Mouse (Mus musculus): Measurements from ENCODE around the gene Myh4. TPM values are rescaled to one million over a fixed set of nuclear protein-coding genes. Genes with fewer than 3 reads are reported as not detected.

Gene Myh4
- 0.07 and 0.20 TPM in 2 replicates for polyA plus RNA-seq (2015; fragmentation: Nextera tagmentation; extraction: Ambion mirVana)

- no peaks in the 10 kb centered on the region for H3K27me3 ChIP-seq (ENCODE audit: control insufficient read depth, insufficient read depth, low read depth, low read length)
- no peaks in the 10 kb centered on the region for H3K4me1 ChIP-seq (ENCODE audit: control insufficient read depth, low read depth, low read length)
- no peak within 1 kb of the TSS for H3K9ac ChIP-seq (ENCODE audit: low read depth, low read length)
- no peaks in the 10 kb centered on the region for H3K9me3 ChIP-seq (replicated peaks; ENCODE audit: control insufficient read depth, low read length)
- no peak within 1 kb of the TSS for H3K27ac ChIP-seq (ENCODE audit: low read length)
- WGBS (ENCODE audit: insufficient replicate concordance) = 64% methylated on average over 5 of the region's 5 CpGs
- no peak for ATAC-seq (ENCODE audit: low read depth)
- no peak within 1 kb of the TSS for H3K4me3 ChIP-seq (ENCODE audit: low read depth, low read length)
- H3K36me3 ChIP-seq (ENCODE audit: control insufficient read depth, insufficient read depth) = no peaks in the 10 kb centered on the region
- H3K4me2 ChIP-seq (ENCODE audit: low read depth, low read length) = no peak within 1 kb of the TSS
Measured at GRCm38 (mm10) chr11:67237481-67238079, at the start of gene Myh4. TSS of gene Myh4 (plus strand) at chr11:67238029.

- Histone ChIP-seq H3K9ac (ENCODE audit: low read depth, low read length) (no peak overlapping the region), H3K27me3 (ENCODE audit: control insufficient read depth, insufficient read depth, low read depth, low read length) (no peaks in the 10 kb centered on the region), H3K36me3 (ENCODE audit: control insufficient read depth, insufficient read depth) (no peaks in the 10 kb centered on the region), H3K4me2 (ENCODE audit: low read depth, low read length) (no peak overlapping the region), H3K9me3 (replicated peaks; ENCODE audit: control insufficient read depth, low read length) (no peaks in the 10 kb centered on the region), H3K4me3 (ENCODE audit: low read depth, low read length) (no peak overlapping the region), H3K27ac (ENCODE audit: low read length) (no peak overlapping the region), H3K4me1 (ENCODE audit: control insufficient read depth, low read depth, low read length) (no peaks in the 10 kb centered on the region)
- 56% methylated on average over 10 of the region's 10 CpGs for WGBS (ENCODE audit: insufficient replicate concordance)
- no peak for ATAC-seq (ENCODE audit: low read depth)
Measured at GRCm38 (mm10) chr11:67190316-67190715, 47.5 kb upstream of the Myh4 start.

- no peak for ATAC-seq (ENCODE audit: low read depth)
- no peak overlapping the region for H3K4me2 ChIP-seq (ENCODE audit: low read depth, low read length)
- H3K4me1 ChIP-seq (ENCODE audit: control insufficient read depth, low read depth, low read length) = no peaks in the 10 kb centered on the region
- H3K9me3 ChIP-seq (replicated peaks; ENCODE audit: control insufficient read depth, low read length) = no peaks in the 10 kb centered on the region
- no peaks in the 10 kb centered on the region for H3K27me3 ChIP-seq (ENCODE audit: control insufficient read depth, insufficient read depth, low read depth, low read length)
- no peak overlapping the region for H3K9ac ChIP-seq (ENCODE audit: low read depth, low read length)
- H3K4me3 ChIP-seq (ENCODE audit: low read depth, low read length) = no peak overlapping the region
- H3K27ac ChIP-seq (ENCODE audit: low read length) = no peak overlapping the region
- 60% methylated on average over 2 of the region's 2 CpGs for whole genome bisulfite sequencing (ENCODE audit: insufficient replicate concordance)
- no peaks in the 10 kb centered on the region for H3K36me3 ChIP-seq (ENCODE audit: control insufficient read depth, insufficient read depth)
Measured at GRCm38 (mm10) chr11:67190814-67191213, 47.0 kb upstream of the Myh4 start.

GRCm38 (mm10) chr11:67191496-67191895, 46.3 kb upstream of the Myh4 start:
- Histone ChIP-seq H3K36me3 (ENCODE audit: control insufficient read depth, insufficient read depth) (no peaks in the 10 kb centered on the region), H3K27ac (ENCODE audit: low read length) (no peak overlapping the region), H3K9ac (ENCODE audit: low read depth, low read length) (no peak overlapping the region), H3K9me3 (replicated peaks; ENCODE audit: control insufficient read depth, low read length) (no peaks in the 10 kb centered on the region), H3K4me2 (ENCODE audit: low read depth, low read length) (no peak overlapping the region), H3K4me1 (ENCODE audit: control insufficient read depth, low read depth, low read length) (no peaks in the 10 kb centered on the region), H3K27me3 (ENCODE audit: control insufficient read depth, insufficient read depth, low read depth, low read length) (no peaks in the 10 kb centered on the region), H3K4me3 (ENCODE audit: low read depth, low read length) (no peak overlapping the region)
- ATAC-seq (ENCODE audit: low read depth) = no peak
- WGBS (ENCODE audit: insufficient replicate concordance) = 79% methylated on average over 14 of the region's 14 CpGs

- Histone ChIP-seq H3K4me3 (ENCODE audit: low read depth, low read length) (no peak overlapping the region), H3K36me3 (ENCODE audit: control insufficient read depth, insufficient read depth) (no peaks in the 10 kb centered on the region), H3K4me2 (ENCODE audit: low read depth, low read length) (no peak overlapping the region), H3K27me3 (ENCODE audit: control insufficient read depth, insufficient read depth, low read depth, low read length) (no peaks in the 10 kb centered on the region), H3K4me1 (ENCODE audit: control insufficient read depth, low read depth, low read length) (no peaks in the 10 kb centered on the region), H3K9ac (ENCODE audit: low read depth, low read length) (no peak overlapping the region), H3K27ac (ENCODE audit: low read length) (no peak overlapping the region), H3K9me3 (replicated peaks; ENCODE audit: control insufficient read depth, low read length) (no peaks in the 10 kb centered on the region)
- WGBS (ENCODE audit: insufficient replicate concordance) = 36% methylated on average over 1 of the region's 1 CpGs
- no peak for ATAC-seq (ENCODE audit: low read depth)
Measured at GRCm38 (mm10) chr11:67199321-67199720, 38.5 kb upstream of the Myh4 start.

GRCm38 (mm10) chr11:67199752-67200151, 38.1 kb upstream of the Myh4 start, which contains the start of gene Myh1:
TSS of gene Myh1 (plus strand) at chr11:67200052.
- H3K27me3 ChIP-seq (ENCODE audit: control insufficient read depth, insufficient read depth, low read depth, low read length) = no peaks in the 10 kb centered on the region
- WGBS (ENCODE audit: insufficient replicate concordance) = 61% methylated on average over 4 of the region's 4 CpGs
- no peak for ATAC-seq (ENCODE audit: low read depth)

GRCm38 (mm10) chr11:67204766-67205165, 33.1 kb upstream of the Myh4 start:
- Histone ChIP-seq H3K4me2 (ENCODE audit: low read depth, low read length) (no peak overlapping the region), H3K27ac (ENCODE audit: low read length) (no peak overlapping the region), H3K9ac (ENCODE audit: low read depth, low read length) (no peak overlapping the region), H3K9me3 (replicated peaks; ENCODE audit: control insufficient read depth, low read length) (no peaks in the 10 kb centered on the region), H3K36me3 (ENCODE audit: control insufficient read depth, insufficient read depth) (no peaks in the 10 kb centered on the region), H3K4me3 (ENCODE audit: low read depth, low read length) (no peak overlapping the region), H3K4me1 (ENCODE audit: control insufficient read depth, low read depth, low read length) (no peaks in the 10 kb centered on the region), H3K27me3 (ENCODE audit: control insufficient read depth, insufficient read depth, low read depth, low read length) (no peaks in the 10 kb centered on the region)
- ATAC-seq (ENCODE audit: low read depth) = no peak
- 50% methylated on average over 3 of the region's 3 CpGs for WGBS (ENCODE audit: insufficient replicate concordance)

More at GRCm38 (mm10) chr11:67199752-67200151, 38.1 kb upstream of the Myh4 start, which contains the start of gene Myh1:
- H3K27ac ChIP-seq (ENCODE audit: low read length) = no peak within 1 kb of the TSS
- H3K4me2 ChIP-seq (ENCODE audit: low read depth, low read length) = no peak within 1 kb of the TSS
- no peaks in the 10 kb centered on the region for H3K36me3 ChIP-seq (ENCODE audit: control insufficient read depth, insufficient read depth)
- H3K9me3 ChIP-seq (replicated peaks; ENCODE audit: control insufficient read depth, low read length) = no peaks in the 10 kb centered on the region
- H3K4me1 ChIP-seq (ENCODE audit: control insufficient read depth, low read depth, low read length) = no peaks in the 10 kb centered on the region
- H3K9ac ChIP-seq (ENCODE audit: low read depth, low read length) = no peak within 1 kb of the TSS
- H3K4me3 ChIP-seq (ENCODE audit: low read depth, low read length) = no peak within 1 kb of the TSS

- Histone ChIP-seq H3K9me3 (replicated peaks; ENCODE audit: control insufficient read depth, low read length) (no peaks in the 10 kb centered on the region), H3K27ac (ENCODE audit: low read length) (no peak overlapping the region), H3K4me1 (ENCODE audit: control insufficient read depth, low read depth, low read length) (no peaks in the 10 kb centered on the region), H3K27me3 (ENCODE audit: control insufficient read depth, insufficient read depth, low read depth, low read length) (no peaks in the 10 kb centered on the region), H3K4me3 (ENCODE audit: low read depth, low read length) (no peak overlapping the region), H3K36me3 (ENCODE audit: control insufficient read depth, insufficient read depth) (no peaks in the 10 kb centered on the region), H3K9ac (ENCODE audit: low read depth, low read length) (no peak overlapping the region), H3K4me2 (ENCODE audit: low read depth, low read length) (no peak overlapping the region)
- WGBS (ENCODE audit: insufficient replicate concordance) = 75% methylated on average over 8 of the region's 8 CpGs
- ATAC-seq (ENCODE audit: low read depth) = no peak
Measured at GRCm38 (mm10) chr11:67221803-67222202, 16.0 kb upstream of the Myh4 start.

- WGBS (ENCODE audit: insufficient replicate concordance) = 59% methylated on average over 3 of the region's 3 CpGs
- Histone ChIP-seq H3K4me1 (ENCODE audit: control insufficient read depth, low read depth, low read length) (no peaks in the 10 kb centered on the region), H3K27me3 (ENCODE audit: control insufficient read depth, insufficient read depth, low read depth, low read length) (no peaks in the 10 kb centered on the region), H3K27ac (ENCODE audit: low read length) (no peak overlapping the region), H3K9ac (ENCODE audit: low read depth, low read length) (no peak overlapping the region), H3K9me3 (replicated peaks; ENCODE audit: control insufficient read depth, low read length) (no peaks in the 10 kb centered on the region), H3K36me3 (ENCODE audit: control insufficient read depth, insufficient read depth) (no peaks in the 10 kb centered on the region), H3K4me3 (ENCODE audit: low read depth, low read length) (no peak overlapping the region), H3K4me2 (ENCODE audit: low read depth, low read length) (no peak overlapping the region)
- ATAC-seq (ENCODE audit: low read depth) = no peak
Measured at GRCm38 (mm10) chr11:67224466-67224865, 13.4 kb upstream of the Myh4 start.
